Mouse (Mus musculus): ENCODE measurements around the gene Cacnb4.

Gene Cacnb4

DNA sequence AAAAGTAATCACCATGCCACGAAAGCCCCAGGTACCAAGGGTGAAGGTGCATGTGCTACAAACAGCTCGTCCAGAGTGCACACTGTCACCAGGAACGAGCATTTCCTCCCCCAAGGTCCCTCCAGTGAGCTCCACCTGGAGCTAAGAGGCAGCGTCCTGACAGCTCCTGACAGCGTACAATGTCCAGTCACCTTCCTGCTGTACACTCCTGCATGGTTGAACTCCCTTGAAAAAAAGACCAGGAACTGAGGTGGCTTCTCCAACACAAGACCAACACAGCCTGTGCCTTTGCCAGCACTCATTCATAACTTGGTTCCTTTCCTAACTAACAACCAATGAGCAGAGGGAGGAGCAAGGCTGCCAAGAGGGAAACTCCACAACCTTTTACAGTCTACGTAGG, 255.4 kb downstream of the Cacnb4 start:
- DNase-seq (ENCODE audit: low spot score): no peak

DNA sequence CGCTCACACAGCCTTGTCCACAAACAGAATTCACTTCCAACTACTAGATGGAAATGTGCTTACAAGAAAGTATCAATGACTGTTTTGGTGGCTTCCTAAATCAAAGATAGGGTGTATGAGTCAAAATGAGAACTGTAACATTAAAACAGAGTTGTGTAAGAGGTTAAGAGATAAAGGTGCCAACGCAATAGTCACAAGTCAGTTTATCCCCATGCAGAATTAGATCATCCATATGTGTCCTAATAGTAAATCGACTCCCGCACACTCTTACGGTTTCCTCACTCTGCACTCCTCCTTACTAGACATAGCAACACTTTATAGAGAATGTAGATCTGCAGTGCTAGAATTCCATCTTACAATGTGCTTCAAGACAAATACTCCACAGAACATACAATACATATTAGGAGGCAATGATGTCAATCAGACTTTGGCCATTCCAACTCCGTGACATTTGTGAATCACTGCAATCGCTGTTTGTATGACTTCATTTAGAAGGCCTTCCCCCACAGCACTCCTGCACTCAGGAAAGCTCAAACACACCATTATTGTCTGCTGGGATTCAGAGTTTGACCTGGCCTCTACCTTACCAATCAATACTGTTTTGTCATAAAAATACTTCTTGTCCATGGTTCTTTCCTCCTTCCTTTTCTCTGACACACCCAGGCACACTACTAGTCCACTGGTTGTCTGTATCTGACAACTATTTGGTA, 256.5 kb downstream of the Cacnb4 start:
- no peak for DNase-seq (ENCODE audit: low spot score)

DNA sequence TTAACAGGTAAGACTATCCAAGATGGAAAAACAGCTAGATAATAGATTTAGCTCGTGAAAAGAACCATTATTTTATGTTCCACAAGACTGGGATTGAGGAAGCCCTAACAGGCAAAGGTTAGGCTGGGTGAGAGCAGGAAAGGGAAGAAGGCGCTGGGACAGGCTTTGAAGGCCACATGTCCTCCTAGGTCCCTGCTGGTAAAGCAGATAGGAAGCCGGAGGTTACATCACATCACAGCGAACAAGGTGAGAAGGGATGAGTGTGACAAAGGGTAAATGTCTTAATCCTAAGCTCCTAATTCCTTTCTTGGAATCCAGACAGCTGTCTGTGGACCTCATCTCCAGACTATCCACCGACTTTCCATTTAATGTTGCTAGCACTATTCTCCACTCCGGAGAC, 257.3 kb downstream of the Cacnb4 start:
- DNase-seq (ENCODE audit: low spot score): no peak

DNA sequence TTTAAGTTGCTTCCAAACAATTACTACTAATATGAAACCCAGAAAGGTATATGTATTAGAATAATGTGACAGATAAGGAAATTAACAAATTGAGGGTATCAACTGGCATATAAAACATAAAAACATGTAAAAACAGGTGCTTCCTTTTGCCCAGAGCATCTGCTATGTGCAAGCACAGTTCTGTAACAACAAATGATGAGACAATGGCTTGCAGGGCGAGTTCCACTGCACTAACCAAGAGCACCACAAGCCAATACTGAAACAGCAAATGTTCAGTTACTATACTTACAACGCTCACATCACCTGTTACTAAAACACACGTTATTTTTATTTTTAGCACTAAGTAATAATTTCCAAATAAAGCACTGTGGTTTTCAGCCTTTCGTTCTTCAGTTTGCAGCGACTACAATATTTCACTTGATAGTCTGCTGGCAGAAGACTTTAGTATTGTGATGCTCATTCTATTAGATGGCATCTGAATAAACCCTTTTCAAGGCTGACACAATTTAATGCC, 264.1 kb downstream of the Cacnb4 start:
- no peak for DNase-seq (ENCODE audit: low spot score)

DNA sequence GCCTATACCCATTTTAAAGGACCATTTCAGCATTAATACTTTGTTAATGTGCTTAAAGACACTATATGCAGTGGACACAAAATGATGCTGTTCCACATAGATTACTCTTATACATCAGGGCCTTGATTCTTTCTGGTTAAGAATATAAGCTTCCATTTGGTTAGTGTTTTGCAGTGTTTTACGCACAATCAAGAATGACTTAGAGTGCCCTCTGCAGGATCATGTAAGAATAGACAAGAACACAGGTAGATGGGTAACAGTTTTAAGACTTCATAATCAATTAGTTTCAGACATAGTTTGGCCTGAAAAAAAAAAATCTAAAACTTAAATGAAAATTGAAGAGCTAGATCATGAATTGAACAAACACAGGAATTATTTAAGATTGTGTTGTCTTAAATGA, 270.2 kb downstream of the Cacnb4 start:
- DNase-seq (ENCODE audit: low spot score): no peak

DNA sequence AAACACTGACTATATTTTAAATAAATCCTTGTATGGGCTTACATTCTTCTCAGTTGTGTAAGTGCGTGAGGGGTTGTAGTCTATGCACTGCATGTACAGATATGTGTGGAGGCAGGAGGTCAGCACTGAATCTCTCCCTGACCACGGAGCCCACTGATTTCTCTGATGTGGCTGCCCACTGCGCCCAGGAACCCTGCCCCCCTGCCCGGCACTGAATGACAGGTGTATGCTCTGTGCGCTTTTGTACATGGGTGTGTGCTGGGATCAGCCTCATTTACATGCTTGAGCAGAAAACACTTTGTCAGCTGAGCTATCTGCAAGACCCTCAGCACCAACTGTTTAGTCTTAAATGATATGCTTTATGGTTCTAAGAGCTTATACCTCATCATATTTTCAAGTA, 271.4 kb downstream of the Cacnb4 start:
- no peak for DNase-seq (ENCODE audit: low spot score)

DNA sequence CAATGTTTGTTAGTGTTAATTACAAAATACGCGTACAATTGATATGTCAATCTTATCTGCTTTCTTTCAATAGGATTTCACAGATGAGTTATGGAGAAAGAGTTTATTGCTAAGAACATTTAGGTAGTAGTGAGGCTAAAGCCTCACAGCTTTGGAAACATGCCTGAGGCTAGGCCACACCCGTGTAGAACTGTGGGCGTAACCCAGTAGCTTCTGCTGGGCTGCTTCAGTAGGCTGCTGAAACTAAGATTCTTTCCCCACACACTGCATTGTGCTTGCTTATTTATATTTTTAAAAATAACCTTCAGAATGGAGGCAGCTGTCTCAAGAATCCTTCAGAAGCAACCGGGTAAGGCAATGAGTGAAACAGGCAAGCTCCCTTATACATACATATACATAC, 282.1 kb downstream of the Cacnb4 start:
- DNase-seq (ENCODE audit: low spot score): no peak

DNA sequence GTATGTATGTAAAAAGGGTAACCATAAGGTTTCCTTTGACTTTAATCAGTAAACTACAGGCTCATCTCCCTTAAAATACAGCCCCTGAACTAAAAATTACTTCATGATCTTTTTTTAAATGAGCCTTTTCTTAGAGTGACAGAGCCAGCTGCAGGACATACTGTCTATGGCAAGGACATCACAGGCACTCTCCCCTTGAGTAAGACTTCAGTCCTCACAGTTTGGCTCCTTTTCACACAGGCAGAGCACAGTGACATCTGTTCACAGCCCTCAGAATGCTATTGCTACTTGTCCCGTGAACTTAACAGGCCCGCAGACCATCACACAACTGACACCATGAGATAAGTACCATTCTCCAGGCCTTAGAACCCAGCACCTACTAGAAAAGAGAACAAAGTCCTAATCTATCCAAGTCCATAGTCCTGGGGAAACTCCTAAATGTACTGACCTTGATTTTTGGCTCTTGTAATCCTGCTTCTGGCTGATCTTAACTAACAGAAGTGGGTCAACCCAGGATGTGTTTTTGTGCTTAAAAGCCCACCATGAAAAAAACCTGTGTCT, 286.1 kb downstream of the Cacnb4 start:
- no peak for DNase-seq (ENCODE audit: low spot score)

DNA sequence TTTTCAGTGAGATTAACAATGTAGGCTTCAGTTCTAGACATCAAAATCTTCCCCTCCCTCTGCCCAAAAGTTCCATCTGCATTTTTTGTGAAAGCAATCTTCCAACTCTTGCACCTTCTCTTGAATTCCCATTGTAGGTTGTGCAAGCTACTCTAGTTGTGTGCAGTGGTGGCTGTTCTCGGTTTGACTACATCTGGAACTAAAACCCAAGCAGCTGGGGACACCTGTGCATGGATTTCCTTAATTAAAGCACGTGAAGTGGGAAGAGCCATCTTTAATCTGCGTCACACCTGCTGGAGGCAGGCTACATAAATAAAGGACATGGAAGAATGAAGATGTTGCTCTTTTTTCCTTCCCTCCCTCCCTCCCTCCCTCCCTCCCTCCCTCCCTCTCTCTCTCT, 286.7 kb downstream of the Cacnb4 start:
- DNase-seq (ENCODE audit: low spot score): no peak

DNA sequence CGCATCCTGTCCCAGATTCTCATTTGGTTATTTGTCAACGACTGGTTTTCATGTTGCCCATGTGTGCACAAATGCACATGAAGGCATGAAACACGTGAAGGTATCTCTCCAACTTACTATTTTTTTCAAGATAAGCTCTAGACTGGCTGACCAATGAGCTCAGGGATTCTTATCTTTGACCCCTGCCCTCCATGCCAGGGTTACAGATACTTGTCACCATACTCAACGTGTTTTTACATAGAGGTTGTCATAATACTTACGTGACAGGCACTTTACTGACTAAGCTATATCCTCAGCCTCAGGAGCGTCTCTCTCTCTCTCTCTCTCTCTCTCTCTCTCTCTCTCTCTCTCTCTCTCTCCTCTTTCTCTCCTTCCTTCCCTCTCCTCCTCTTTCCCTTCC, 290.2 kb downstream of the Cacnb4 start:
- no peak for DNase-seq (ENCODE audit: low spot score)

DNA sequence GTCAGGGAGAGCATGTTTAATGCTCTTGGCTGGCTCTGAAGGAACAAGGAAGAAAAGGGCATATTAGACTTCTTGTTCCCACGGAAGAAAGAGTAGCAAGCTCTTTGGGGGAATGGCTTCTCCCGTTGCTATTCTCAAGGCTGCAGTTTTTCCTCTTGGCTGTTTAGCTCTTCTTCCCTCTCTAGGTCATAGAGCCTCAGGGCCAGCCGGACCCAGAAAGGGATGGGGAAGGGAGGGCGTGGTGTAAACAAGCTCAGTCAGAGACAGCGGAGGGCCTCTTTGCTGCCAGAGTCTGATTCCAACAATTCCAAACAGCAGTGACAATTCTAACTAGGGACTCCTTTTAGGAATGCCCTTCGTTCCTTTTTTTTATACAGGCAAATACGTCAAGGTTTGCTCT, 290.6 kb downstream of the Cacnb4 start:
- no peak for DNase-seq (ENCODE audit: low spot score)

DNA sequence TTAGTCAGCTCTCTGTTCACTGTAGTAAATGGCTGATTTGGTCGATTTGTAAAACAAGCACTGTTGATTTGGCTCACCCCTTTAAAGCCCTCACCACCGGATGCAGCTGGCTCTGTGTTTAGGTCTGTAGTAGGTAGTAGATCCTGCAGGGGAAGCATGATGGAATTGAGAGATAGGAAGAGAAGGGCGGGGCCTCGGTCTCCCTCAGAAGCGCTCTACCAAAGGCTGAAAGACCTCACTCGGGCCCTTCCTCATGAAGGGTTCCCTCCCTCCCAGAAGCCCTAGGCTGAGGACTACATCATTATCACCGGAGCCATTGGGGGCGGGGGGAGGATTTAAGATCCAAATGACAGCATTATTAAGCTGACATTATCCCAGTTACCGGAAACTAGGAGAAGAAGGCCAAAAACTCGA, 297.8 kb downstream of the Cacnb4 start:
- peak; percentile 18 for DNase-seq (ENCODE audit: low spot score)

DNA sequence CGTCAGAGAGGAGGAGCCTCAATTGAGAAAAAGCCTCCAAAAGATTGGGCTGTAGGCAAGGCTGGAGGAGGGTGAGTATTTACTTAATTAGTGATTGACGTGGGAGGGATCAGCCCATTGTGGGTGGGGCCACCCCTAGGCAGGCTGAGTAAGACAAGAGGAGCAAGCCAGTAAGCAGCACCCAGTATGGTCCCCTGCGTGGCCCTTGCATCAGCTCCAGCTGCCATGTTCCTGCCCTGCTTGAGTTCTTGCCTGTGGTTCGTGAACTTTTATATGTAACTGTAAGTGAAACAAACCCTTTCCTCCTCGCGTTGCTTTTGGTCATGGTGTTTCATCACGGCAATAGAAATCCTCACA, 298.2 kb downstream of the Cacnb4 start, which contains the start of gene Neb:
Gene Neb (minus strand): TSS at position 27 of the 357 bp plus-strand sequence.
- DNase-seq (ENCODE audit: low spot score): peak; percentile 45
